Mouse (Mus musculus): ENCODE measurements around the gene Etl4.
"Not testable (repeated sequence)": the region's sequence is repeated elsewhere in the genome, so short reads cannot be mapped to it uniquely, and the experiment has no call there.

DNA sequence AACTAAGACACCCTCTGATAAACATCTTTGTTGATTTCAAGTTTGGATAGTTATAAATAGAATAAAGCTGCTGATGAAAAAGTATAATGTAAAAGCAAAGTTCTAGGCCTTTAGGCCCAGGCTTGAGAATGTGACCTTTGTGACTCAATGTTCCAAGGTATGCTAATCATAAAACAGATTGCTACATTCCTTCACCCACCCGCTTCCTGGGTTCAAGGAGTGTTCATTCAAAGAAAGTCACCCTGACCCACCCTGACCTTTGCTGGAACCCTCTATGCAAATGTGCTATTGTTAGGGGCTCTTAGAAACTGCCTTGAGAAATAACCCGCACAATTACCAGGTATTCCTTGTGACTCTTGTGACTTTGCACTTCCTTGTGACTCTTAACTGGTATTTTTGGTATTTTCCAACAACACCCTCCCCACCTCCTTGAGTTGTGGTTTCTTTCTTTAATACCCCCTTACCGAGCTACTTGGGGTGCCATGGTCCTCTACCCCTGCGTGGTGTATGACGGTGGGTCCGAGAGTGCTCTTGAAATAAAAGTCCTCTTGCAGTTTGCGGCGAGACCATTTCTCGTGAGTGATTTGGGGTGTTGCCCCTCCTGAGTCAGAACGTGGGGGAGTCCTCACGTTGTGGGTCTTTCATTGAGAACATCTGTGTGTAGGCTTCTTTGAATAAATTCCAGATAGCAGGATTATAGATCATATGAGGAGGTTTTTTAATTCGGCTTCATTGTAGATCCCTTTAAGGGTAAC, 758.9 kb downstream of the Etl4 start:
- TF ChIP-seq GATA1, TAL1 (IDR thresholded peaks at IDR 0.05; ENCODE audit: low read length): not testable (repeated sequence)

Data from erythroblast, embryonic 14.5 days (primary cell).